Mouse (Mus musculus) thymus, adult 18-20 months (tissue): Measurements from ENCODE around the gene Smoc1.
A peak's percentile ranks its signal among the peaks of the same experiment; 100 is the strongest.

ENCODE experiments used
- DNase-seq, 2 experiments: peaks; one replicate each; pipeline ENCODE4 v3.0.0; 2022; ENCODE audit warnings: mixed read lengths in 2 of 2

Gene Smoc1

GRCm38 (mm10) chr12:81026995-81027942 lies 661 bp downstream of the Smoc1 start:
- DNase-seq: peak; percentile 27 to 32

- no peak for DNase-seq
These were observed 1.8 kb downstream of the Smoc1 start for GRCm38 (mm10) chr12:81028291-81028920.

GRCm38 (mm10) chr12:81029731-81030130 lies 3.1 kb downstream of the Smoc1 start:
- no peak for DNase-seq

GRCm38 (mm10) chr12:81031579-81031978 lies 5.0 kb downstream of the Smoc1 start:
- no peak for DNase-seq

- no peak for DNase-seq
These were observed 6.9 kb downstream of the Smoc1 start for GRCm38 (mm10) chr12:81033389-81034041.

- DNase-seq: no peak
These were observed 7.4 kb downstream of the Smoc1 start for GRCm38 (mm10) chr12:81034042-81034417.

GRCm38 (mm10) chr12:81035850-81036249 lies 9.2 kb downstream of the Smoc1 start:
- DNase-seq: no peak

- no peak for DNase-seq
These were observed 17.0 kb downstream of the Smoc1 start for GRCm38 (mm10) chr12:81043616-81044015.

GRCm38 (mm10) chr12:81046926-81047325 lies 20.3 kb downstream of the Smoc1 start:
- no peak for DNase-seq

GRCm38 (mm10) chr12:81049661-81050060 lies 23.1 kb downstream of the Smoc1 start:
- no peak for DNase-seq

GRCm38 (mm10) chr12:81055000-81055705 lies 28.5 kb downstream of the Smoc1 start:
- no peak for DNase-seq

GRCm38 (mm10) chr12:81055811-81056210 lies 29.2 kb downstream of the Smoc1 start:
- DNase-seq: no peak

GRCm38 (mm10) chr12:81057619-81058018 lies 31.0 kb downstream of the Smoc1 start:
- DNase-seq: no peak

- DNase-seq: no peak
These were observed 32.0 kb downstream of the Smoc1 start for GRCm38 (mm10) chr12:81058561-81058960.

GRCm38 (mm10) chr12:81061831-81062361 lies 35.3 kb downstream of the Smoc1 start:
- DNase-seq: no peak

GRCm38 (mm10) chr12:81063336-81063955 lies 36.8 kb downstream of the Smoc1 start:
- peak; percentile 49 to 75 for DNase-seq

- DNase-seq: no peak
These were observed 47.5 kb downstream of the Smoc1 start for GRCm38 (mm10) chr12:81074139-81074538.

- no peak for DNase-seq
These were observed 48.3 kb downstream of the Smoc1 start for GRCm38 (mm10) chr12:81074941-81075340.

- DNase-seq: no peak
These were observed 51.5 kb downstream of the Smoc1 start for GRCm38 (mm10) chr12:81077953-81078646.

- DNase-seq: no peak
These were observed 53.7 kb downstream of the Smoc1 start for GRCm38 (mm10) chr12:81080345-81080744.

GRCm38 (mm10) chr12:81081031-81081430 lies 54.4 kb downstream of the Smoc1 start:
- DNase-seq: no peak
